Mouse (Mus musculus) fat pad, adult 2 months (tissue): ENCODE results near the gene Ctnnd2.

ENCODE experiments used
- DNase-seq: peaks from one replicate; pipeline ENCODE4 v3.0.0-alpha.2; 2011; ENCODE audit warnings: low read depth, low spot score; ENCODE audit errors: extremely low read depth

Gene Ctnnd2

GRCm38 (mm10) chr15:30384386-30384785 is 212.0 kb downstream of the Ctnnd2 start:
- peak; percentile 99 for DNase-seq

- DNase-seq = no peak
Measured at GRCm38 (mm10) chr15:30386489-30386888, 214.1 kb downstream of the Ctnnd2 start.

- no peak for DNase-seq
Measured at GRCm38 (mm10) chr15:30387244-30387643, 214.9 kb downstream of the Ctnnd2 start.

GRCm38 (mm10) chr15:30401111-30401510 is 228.7 kb downstream of the Ctnnd2 start:
- DNase-seq = no peak

GRCm38 (mm10) chr15:30406254-30406653 is 233.9 kb downstream of the Ctnnd2 start:
- no peak for DNase-seq

GRCm38 (mm10) chr15:30423146-30423545 is 250.8 kb downstream of the Ctnnd2 start:
- no peak for DNase-seq

- DNase-seq = no peak
Measured at GRCm38 (mm10) chr15:30424290-30424689, 251.9 kb downstream of the Ctnnd2 start.

GRCm38 (mm10) chr15:30427342-30427741 is 254.9 kb downstream of the Ctnnd2 start:
- DNase-seq = no peak

GRCm38 (mm10) chr15:30439045-30439444 is 266.7 kb downstream of the Ctnnd2 start:
- no peak for DNase-seq

GRCm38 (mm10) chr15:30450765-30451164 is 278.4 kb downstream of the Ctnnd2 start:
- no peak for DNase-seq

- no peak for DNase-seq
Measured at GRCm38 (mm10) chr15:30451921-30452320, 279.5 kb downstream of the Ctnnd2 start.

GRCm38 (mm10) chr15:30457541-30458250 is 285.3 kb downstream of the Ctnnd2 start:
- no peak for DNase-seq

GRCm38 (mm10) chr15:30458671-30459070 is 286.3 kb downstream of the Ctnnd2 start:
- DNase-seq = no peak

- DNase-seq = no peak
Measured at GRCm38 (mm10) chr15:30460341-30461125, 288.1 kb downstream of the Ctnnd2 start.

GRCm38 (mm10) chr15:30462804-30463423 is 290.5 kb downstream of the Ctnnd2 start:
- no peak for DNase-seq

- DNase-seq = no peak
Measured at GRCm38 (mm10) chr15:30463471-30464047, 291.2 kb downstream of the Ctnnd2 start.

GRCm38 (mm10) chr15:30466950-30467543 is 294.7 kb downstream of the Ctnnd2 start:
- DNase-seq = no peak

- DNase-seq = no peak
Measured at GRCm38 (mm10) chr15:30468773-30469172, 296.4 kb downstream of the Ctnnd2 start.

GRCm38 (mm10) chr15:30471280-30471966 is 299.0 kb downstream of the Ctnnd2 start:
- no peak for DNase-seq

GRCm38 (mm10) chr15:30480676-30481075 is 308.3 kb downstream of the Ctnnd2 start:
- DNase-seq = no peak
